Mouse (Mus musculus) liver, embryonic 14 days (tissue): ENCODE data around the gene Cntn1. TPM values are rescaled to one million over a fixed set of nuclear protein-coding genes. Genes with fewer than 3 reads are reported as not detected.

ENCODE experiments used
- polyA plus RNA-seq: library from polyadenylated mRNA; depleted of rRNA; stranded (reverse); fragments of >200 nt; gene quantifications from 2 replicates; pipeline ENCODE4 v1.2.3, GENCODE M21; 2012; rRNA removed

The Cntn1 gene
- polyA plus RNA-seq, result 0.01 and 0.02 TPM in 2 replicates

DNA sequence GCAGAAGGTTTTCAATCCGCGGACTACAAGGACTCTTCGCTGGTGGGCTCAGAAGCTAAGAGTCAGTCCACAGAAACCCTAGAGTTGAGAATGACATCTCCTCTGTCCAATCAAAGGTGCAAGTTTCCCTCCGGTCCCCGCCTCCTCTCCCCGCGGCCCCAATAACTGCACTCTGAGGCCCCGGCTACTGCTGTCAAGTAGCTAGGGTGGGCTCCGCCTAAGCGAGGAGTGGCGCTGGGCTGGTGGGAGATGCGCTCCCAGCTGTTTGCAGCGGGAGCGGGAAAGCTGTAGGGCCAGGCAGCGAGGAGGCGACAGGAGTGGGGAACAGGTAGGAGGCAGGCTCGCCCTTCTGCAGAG is at the start of gene Cntn1:
Cntn1 (plus strand) TSS at position 170 of the 357 bp plus-strand sequence.

Other genes starting within 250 kb of the Cntn1 start
- gene Smgc, start 212.9 kb upstream of the Cntn1 start, polyA plus RNA-seq, result not detected in 2 replicates